Mouse (Mus musculus) retina, postnatal 1 day (tissue): Measurements from ENCODE around the gene Zfp830.

Experiments used
- DNase-seq: peaks from one replicate; pipeline ENCODE4 v3.0.0-alpha.2; 2012

Gene Zfp830

GRCm38 (mm10) chr11:82763742-82764437 lies at the start of gene Zfp830, which contains the start of gene Cct6b:
Gene Zfp830, plus strand, starts transcription at chr11:82764345.
Gene Cct6b, minus strand, starts transcription at chr11:82764321.
- DNase-seq = peak; percentile 98

- no peak for DNase-seq
These were observed 44.9 kb upstream of the Zfp830 start for GRCm38 (mm10) chr11:82719294-82719693.

- no peak for DNase-seq
These were observed 37.3 kb upstream of the Zfp830 start for GRCm38 (mm10) chr11:82726862-82727261.

- no peak for DNase-seq
These were observed 29.9 kb upstream of the Zfp830 start for GRCm38 (mm10) chr11:82734227-82734626.

GRCm38 (mm10) chr11:82739006-82739405 lies 25.1 kb upstream of the Zfp830 start:
- no peak for DNase-seq

- DNase-seq = peak; percentile 36
These were observed 18.0 kb upstream of the Zfp830 start for GRCm38 (mm10) chr11:82746138-82746537.

- no peak for DNase-seq
These were observed 17.2 kb upstream of the Zfp830 start for GRCm38 (mm10) chr11:82746857-82747366.

- DNase-seq = no peak
These were observed 11.6 kb upstream of the Zfp830 start for GRCm38 (mm10) chr11:82752349-82753115.

- DNase-seq = no peak
These were observed 8.2 kb upstream of the Zfp830 start for GRCm38 (mm10) chr11:82755919-82756318.

GRCm38 (mm10) chr11:82762286-82762829 lies 1.8 kb upstream of the Zfp830 start:
- no peak for DNase-seq

GRCm38 (mm10) chr11:82763261-82763660 lies 884 bp upstream of the Zfp830 start:
- no peak for DNase-seq

GRCm38 (mm10) chr11:82764438-82764924 lies 336 bp downstream of the Zfp830 start:
- DNase-seq = no peak

- DNase-seq = no peak
These were observed 16.0 kb downstream of the Zfp830 start for GRCm38 (mm10) chr11:82780134-82780533.

- peak; percentile 96 for DNase-seq
These were observed 17.1 kb downstream of the Zfp830 start, which contains the start of gene Lig3 for GRCm38 (mm10) chr11:82780983-82781903. Gene Lig3, plus strand, starts transcription at chr11:82781108.

GRCm38 (mm10) chr11:82782197-82782596 lies 18.1 kb downstream of the Zfp830 start:
- no peak for DNase-seq

- DNase-seq = no peak
These were observed 19.3 kb downstream of the Zfp830 start for GRCm38 (mm10) chr11:82783453-82783852.

- no peak for DNase-seq
These were observed 42.5 kb downstream of the Zfp830 start for GRCm38 (mm10) chr11:82806656-82807055.

GRCm38 (mm10) chr11:82807370-82807769 lies 43.2 kb downstream of the Zfp830 start:
- no peak for DNase-seq

- DNase-seq = no peak
These were observed 44.3 kb downstream of the Zfp830 start for GRCm38 (mm10) chr11:82808485-82808884.
